Mouse (Mus musculus) E14TG2a.4 (cell line): ENCODE results near the gene Gm45140.

Experiments used
- CTCF ChIP-seq: conservative IDR thresholded peaks from 2 replicates; pipeline ENCODE4 v1.5.1; 2014; ENCODE audit warnings: low read length
- POU5F1 ChIP-seq: IDR thresholded peaks from 2 replicates; pipeline ENCODE4 v1.6.1; 2014; ENCODE audit warnings: low read length, borderline replicate concordance

- TF ChIP-seq CTCF (no peak), POU5F1 (no peak)
Observed at GRCm38 (mm10) chr6:87804036-87804435, 31.6 kb downstream of the Gm45140 start.
